Mouse (Mus musculus): ENCODE data around the gene Smyd3.

DNA sequence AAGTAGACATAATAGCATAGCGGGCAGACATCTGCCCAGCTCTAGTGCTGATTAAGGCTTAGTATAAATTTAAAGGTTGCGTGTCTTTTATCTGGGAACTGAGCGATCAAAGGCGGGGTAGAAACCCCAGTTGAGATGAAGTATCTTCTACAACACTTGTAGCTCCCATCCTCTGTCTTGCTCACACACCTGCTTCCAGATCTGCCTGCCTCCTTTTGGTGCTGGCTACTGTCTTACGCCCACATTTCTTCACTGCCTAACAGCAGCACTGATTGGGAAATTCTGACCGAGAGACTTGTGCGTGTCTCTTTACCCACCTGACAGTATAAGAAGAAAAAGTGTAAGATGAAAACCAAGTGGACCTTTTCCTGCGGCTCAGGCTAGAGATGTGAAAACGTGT lies 240.5 kb downstream of the Smyd3 start:
- TF ChIP-seq USF1 (IDR thresholded peaks at IDR 0.05; ENCODE audit: low read depth) (no peak), CTCF (IDR thresholded peaks at IDR 0.05; ENCODE audit: control insufficient read depth, insufficient read depth, insufficient read length) (no peak), MAX (IDR thresholded peaks at IDR 0.05) (no peak), MYOD1 (IDR thresholded peaks at IDR 0.05; ENCODE audit: control insufficient read depth, insufficient read length, low read depth) (no peak), FOSL1 (IDR thresholded peaks at IDR 0.05; ENCODE audit: insufficient read depth, low read length, poor library complexity, severe bottlenecking) (no peak), CEBPB (IDR thresholded peaks at IDR 0.05; ENCODE audit: low read depth) (no peak)

Data from C2C12 (cell line).